Mouse (Mus musculus) liver, adult 2 months (tissue): Measurements from ENCODE around the gene Galk1. TPM values are rescaled to one million over a fixed set of nuclear protein-coding genes. Genes with fewer than 3 reads are reported as not detected.

Experiments used
- DNase-seq: peaks from one replicate; pipeline ENCODE4 v3.0.0-alpha.2; 2011; ENCODE audit warnings: low read depth, low spot score; ENCODE audit errors: extremely low read depth
- H3K27ac ChIP-seq: fragments of 200-500 bp; replicated peaks from 2 replicates; pipeline ENCODE4 v1.5.1; 2012; ENCODE audit warnings: low read depth, mild to moderate bottlenecking, control low read depth, inconsistent platforms, low read length; ENCODE audit not compliant: insufficient read depth
- H3K27me3 ChIP-seq: fragments of 200-500 bp; 2 replicates; pipeline ENCODE4 v1.6.1; 2012; ENCODE audit warnings: mild to moderate bottlenecking, moderate library complexity, low read length, inconsistent platforms; ENCODE audit not compliant: control insufficient read depth, insufficient read depth
- H3K36me3 ChIP-seq: fragments of 200-500 bp; 2 replicates; pipeline ENCODE4 v1.6.1; 2012; ENCODE audit warnings: low read length, inconsistent platforms; ENCODE audit not compliant: control insufficient read depth, insufficient read depth
- H3K4me1 ChIP-seq: fragments of 200-500 bp; 2 replicates; pipeline ENCODE4 v1.6.1; 2011; ENCODE audit warnings: low read length; ENCODE audit not compliant: control insufficient read depth, insufficient read depth
- H3K4me3 ChIP-seq: fragments of 200-500 bp; 2 replicates; pipeline ENCODE4 v1.5.1; 2011; ENCODE audit warnings: low read depth, mild to moderate bottlenecking, control low read depth, low read length, moderate library complexity; ENCODE audit not compliant: insufficient read depth
- H3K79me2 ChIP-seq: fragments of 200-500 bp; 2 replicates; pipeline ENCODE4 v1.6.1; 2012; ENCODE audit warnings: inconsistent platforms, mild to moderate bottlenecking, low read length, moderate library complexity; ENCODE audit not compliant: control insufficient read depth, insufficient read depth
- H3K9ac ChIP-seq: fragments of 200-500 bp; 2 replicates; pipeline ENCODE4 v1.6.1; 2012; ENCODE audit warnings: low read depth, mild to moderate bottlenecking, control low read depth, inconsistent platforms, low read length
- CTCF ChIP-seq: fragments of 200-500 bp; IDR thresholded peaks from 2 replicates; pipeline ENCODE4 v1.5.1; 2011; ENCODE audit warnings: low read depth, low read length, control low read depth
- POLR2A ChIP-seq: fragments of 200-500 bp; IDR thresholded peaks from 2 replicates; pipeline ENCODE4 v1.6.1; 2011; ENCODE audit warnings: low read length, control low read depth; ENCODE audit not compliant: insufficient read depth; ENCODE audit errors: extremely low read depth
- WGBS: fragments of 180-500 bp; shearing (Covaris S2); methylation state at CpG from one replicate; pipeline ENCODE4 v1.1.7; 2018; 5-methylcytosine and 5-hydroxymethylcytosine counted together
- polyA plus RNA-seq: library from polyadenylated mRNA; depleted of rRNA; stranded (reverse); fragments of >200 nt; gene quantifications from 2 replicates; pipeline ENCODE4 v1.2.3, GENCODE M21; 2012
- total RNA-seq: library from RNA; depleted of rRNA; stranded (reverse); fragments of >200 nt; gene quantifications from 2 replicates; pipeline ENCODE4 v1.2.3, GENCODE M21; 2014

Galk1 gene
- total and polyA plus RNA-seq, 2 experiments: 49.5 to 79.6 TPM

DNA sequence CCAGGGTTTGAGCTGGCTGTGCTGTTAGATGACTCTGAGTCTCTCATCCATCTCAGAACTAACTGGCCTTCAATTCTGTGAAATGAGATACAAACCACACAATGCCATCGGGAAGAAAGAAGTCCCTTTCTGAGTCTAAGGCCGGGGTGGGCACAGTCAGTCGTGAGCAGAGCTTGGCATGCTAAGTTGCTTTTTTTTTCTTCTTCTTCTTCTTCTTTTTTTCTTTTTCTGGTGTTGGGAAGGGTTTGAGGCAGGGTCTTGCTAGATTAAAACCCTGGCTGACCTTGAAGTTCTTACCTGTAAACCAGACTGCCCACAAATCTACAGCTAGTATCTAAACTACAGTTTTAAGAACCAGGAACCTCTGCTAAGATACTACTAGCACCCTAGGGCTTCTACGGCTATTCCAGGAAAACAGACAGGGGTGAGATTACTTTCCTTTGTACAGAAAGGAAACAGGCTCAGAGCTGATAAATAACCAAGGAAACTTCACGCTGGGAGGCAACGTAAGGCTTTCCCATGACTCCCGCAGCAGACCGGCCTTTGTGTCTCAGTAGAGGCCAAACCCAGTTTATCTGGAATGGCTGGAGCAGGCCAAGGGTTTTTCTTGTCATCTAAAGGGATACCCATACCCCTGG, 8.2 kb downstream of the Galk1 start:
- TF ChIP-seq CTCF: no peak
- TF ChIP-seq POLR2A: no peak
- WGBS: 40% methylated on average over 8 of the region's 8 CpGs
- peak overlapping the region; percentile 77 for H3K27ac ChIP-seq

DNA sequence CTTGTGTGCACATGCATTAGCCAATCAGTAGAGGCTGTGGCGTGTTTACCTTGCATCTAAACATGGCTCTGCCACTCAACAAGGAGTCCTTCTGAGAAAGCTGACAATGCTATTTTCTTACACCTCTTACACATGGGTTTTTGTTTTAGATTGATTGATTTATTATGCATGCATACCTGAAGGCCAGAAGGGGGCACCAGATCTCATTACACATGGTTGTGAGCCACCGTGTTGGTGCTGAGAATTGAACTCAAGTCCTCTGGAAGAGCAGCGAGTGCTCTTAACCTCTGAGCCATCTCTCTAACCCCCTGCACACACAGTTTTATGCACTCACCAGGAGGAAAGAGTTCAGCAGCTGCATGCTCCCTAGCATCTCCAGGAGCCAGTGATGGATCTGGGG, 9.6 kb downstream of the Galk1 start:
- TF ChIP-seq CTCF: no peak
- no peak for TF ChIP-seq POLR2A
- no peak for DNase-seq
- 86% methylated on average over 3 of the region's 3 CpGs for WGBS
- Histone ChIP-seq H3K79me2 (no peaks in the 10 kb centered on the region), H3K4me3 (no peak overlapping the region), H3K36me3 (no peaks in the 10 kb centered on the region), H3K9ac (no peak overlapping the region), H3K27me3 (no peaks in the 10 kb centered on the region), H3K27ac (no peak overlapping the region), H3K4me1 (peaks cover 7% of the 10 kb centered on the region)

More for the DNA sequence above, 8.2 kb downstream of the Galk1 start:
- H3K27me3 ChIP-seq: no peaks in the 10 kb centered on the region
- H3K9ac ChIP-seq: peak overlapping the region; percentile 55
- peak overlapping the region; percentile 53 for H3K4me3 ChIP-seq
- H3K79me2 ChIP-seq: no peaks in the 10 kb centered on the region
- DNase-seq: no peak
- peaks cover 7% of the 10 kb centered on the region for H3K4me1 ChIP-seq
- no peaks in the 10 kb centered on the region for H3K36me3 ChIP-seq

DNA sequence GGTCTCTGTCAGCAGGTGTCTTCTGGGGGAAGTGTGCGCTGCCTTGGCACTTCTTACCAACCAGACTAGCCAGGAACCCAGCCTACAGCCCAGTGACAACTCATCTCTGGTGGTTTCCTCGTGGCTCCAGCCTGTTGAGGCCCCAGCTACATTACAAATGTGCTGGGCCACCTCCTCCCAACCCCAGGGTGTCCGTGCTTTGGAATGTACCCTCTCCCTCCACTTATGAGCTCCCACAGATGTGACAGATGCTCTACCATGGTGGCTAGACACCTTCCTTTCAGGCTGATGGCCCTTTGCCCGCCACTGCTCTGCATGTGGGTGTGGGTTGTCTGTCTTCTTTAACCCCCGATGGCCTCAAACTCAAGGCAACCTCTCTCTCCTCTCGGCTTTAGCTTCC, 10.8 kb downstream of the Galk1 start:
- DNase-seq: no peak
- no peak for TF ChIP-seq POLR2A
- TF ChIP-seq CTCF: no peak
- no peak overlapping the region for H3K4me3 ChIP-seq
- H3K27me3 ChIP-seq: no peaks in the 10 kb centered on the region
- H3K27ac ChIP-seq: no peak overlapping the region
- no peak overlapping the region for H3K9ac ChIP-seq
- no peaks in the 10 kb centered on the region for H3K79me2 ChIP-seq
- peaks cover 7% of the 10 kb centered on the region for H3K4me1 ChIP-seq
- WGBS: 71% methylated on average over 6 of the region's 6 CpGs
- H3K36me3 ChIP-seq: no peaks in the 10 kb centered on the region

DNA sequence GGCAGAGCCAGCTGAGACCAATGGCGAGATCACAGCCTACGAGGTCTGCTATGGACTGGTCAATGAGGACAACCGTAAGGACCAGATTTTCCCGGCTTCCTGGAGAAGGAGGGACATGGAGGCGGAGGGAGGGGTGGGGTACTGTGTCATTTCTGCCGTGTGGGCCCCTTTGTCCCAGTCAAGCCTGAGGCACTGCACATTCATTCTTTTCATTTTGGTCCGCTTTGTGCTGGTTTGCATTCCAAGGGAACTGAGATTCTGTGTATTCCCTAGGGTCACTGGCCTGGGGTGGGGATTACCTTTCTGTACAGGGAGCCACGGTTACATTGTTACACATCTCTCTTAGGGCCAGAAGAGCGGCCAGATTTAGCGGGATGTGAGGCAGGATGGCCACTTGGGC, 11.9 kb downstream of the Galk1 start:
- Histone ChIP-seq H3K36me3 (no peaks in the 10 kb centered on the region), H3K4me3 (no peak overlapping the region), H3K9ac (no peak overlapping the region), H3K27ac (no peak overlapping the region), H3K79me2 (no peaks in the 10 kb centered on the region), H3K4me1 (peaks cover 3% of the 10 kb centered on the region), H3K27me3 (no peaks in the 10 kb centered on the region)
- TF ChIP-seq POLR2A: no peak
- TF ChIP-seq CTCF: no peak
- no peak for DNase-seq
- 56% methylated on average over 10 of the region's 10 CpGs for WGBS

DNA sequence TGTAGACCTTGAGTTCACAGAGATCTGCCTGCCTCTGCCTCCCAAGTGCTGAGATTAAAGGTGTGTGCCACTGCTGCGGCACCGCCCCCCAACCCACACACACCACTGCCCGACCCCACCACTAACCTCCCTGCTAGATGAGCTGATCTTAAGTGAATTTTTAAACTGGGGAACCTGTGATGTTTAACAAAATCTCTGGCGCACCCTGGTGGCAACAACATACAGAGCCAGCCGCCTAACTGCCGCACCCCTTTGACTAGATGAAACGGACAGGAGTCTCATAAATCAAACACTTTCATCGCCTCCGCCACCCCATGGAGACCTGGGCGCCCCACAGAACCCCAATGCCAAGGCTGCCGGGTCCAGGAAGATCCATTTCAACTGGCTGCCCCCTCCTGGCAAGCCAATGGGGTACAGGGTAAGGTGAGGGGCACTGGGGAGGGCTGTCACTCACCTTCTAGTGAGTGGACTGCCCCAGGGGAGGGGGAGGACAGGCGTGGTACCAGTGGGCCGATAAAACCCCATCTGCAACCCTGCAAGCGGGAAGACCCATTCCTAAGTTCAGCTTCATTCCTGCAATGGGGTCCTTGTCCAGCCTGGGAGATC, 12.9 kb downstream of the Galk1 start:
- no peak for DNase-seq
- WGBS: 12% methylated on average over 14 of the region's 14 CpGs
- peak; percentile 78 for TF ChIP-seq CTCF
- TF ChIP-seq POLR2A: no peak
- Histone ChIP-seq H3K4me3 (no peak overlapping the region), H3K9ac (no peak overlapping the region), H3K79me2 (no peaks in the 10 kb centered on the region), H3K27me3 (no peaks in the 10 kb centered on the region), H3K4me1 (no peaks in the 10 kb centered on the region), H3K27ac (no peak overlapping the region), H3K36me3 (no peaks in the 10 kb centered on the region)

DNA sequence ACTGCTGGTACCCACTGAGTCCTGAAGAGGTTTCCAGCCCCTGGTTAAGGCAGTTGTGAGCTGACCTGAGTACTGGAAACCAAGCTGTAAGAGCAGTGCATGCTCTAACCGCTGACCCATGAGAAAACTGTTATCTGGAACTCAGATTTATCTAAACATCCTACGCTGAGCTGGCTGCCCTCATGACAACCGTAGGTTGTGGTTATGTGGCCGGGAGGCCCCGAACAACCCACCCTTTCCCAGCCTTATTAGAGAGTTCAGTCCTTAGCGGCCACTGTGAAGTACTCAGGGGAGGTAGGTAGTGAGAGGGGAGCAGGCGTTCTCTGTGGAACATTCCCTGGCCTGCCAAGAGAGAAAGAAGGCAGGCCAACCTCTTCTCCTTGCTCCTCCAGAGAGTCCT, 13.5 kb downstream of the Galk1 start:
- Histone ChIP-seq H3K79me2 (no peaks in the 10 kb centered on the region), H3K36me3 (no peaks in the 10 kb centered on the region), H3K9ac (no peak overlapping the region), H3K4me3 (no peak overlapping the region), H3K27ac (no peak overlapping the region), H3K27me3 (no peaks in the 10 kb centered on the region), H3K4me1 (no peaks in the 10 kb centered on the region)
- WGBS: 69% methylated on average over 7 of the region's 7 CpGs
- DNase-seq: no peak
- TF ChIP-seq CTCF (no peak), POLR2A (no peak)
